Mouse (Mus musculus) forebrain, embryonic 12.5 days (tissue): ENCODE data around the gene Egf. TPM values are rescaled to one million over a fixed set of nuclear protein-coding genes. Genes with fewer than 3 reads are reported as not detected.

Experiments used
- ATAC-seq: fragments of 200-750 bp; cut with Nextera tagmentation; 2 replicates; pipeline ENCODE4 v1.8.0; 2017; ENCODE audit warnings: moderate TSS enrichment; ENCODE audit not compliant: low FRiP score
- H3K27ac ChIP-seq: fragments of 300-500 bp; sonication (generic); 2 replicates; pipeline ENCODE4 v1.5.1; 2016; ENCODE audit warnings: mild to moderate bottlenecking
- H3K27me3 ChIP-seq: fragments of 300-500 bp; sonication (generic); 2 replicates; pipeline ENCODE4 v1.6.1; 2016; ENCODE audit warnings: mild to moderate bottlenecking
- H3K36me3 ChIP-seq: fragments of 300-500 bp; sonication (generic); replicated peaks from 2 replicates; pipeline ENCODE4 v1.6.1; 2016; ENCODE audit warnings: mild to moderate bottlenecking
- H3K4me1 ChIP-seq: fragments of 300-500 bp; sonication (generic); 2 replicates; pipeline ENCODE4 v1.6.1; 2016
- H3K4me2 ChIP-seq: fragments of 300-500 bp; sonication (generic); 2 replicates; pipeline ENCODE4 v1.6.1; 2016; ENCODE audit warnings: mild to moderate bottlenecking, moderate library complexity
- H3K4me3 ChIP-seq: fragments of 300-500 bp; sonication (generic); replicated peaks from 2 replicates; pipeline ENCODE4 v1.5.1; 2016; ENCODE audit warnings: mild to moderate bottlenecking
- H3K9ac ChIP-seq: fragments of 300-500 bp; sonication (generic); 2 replicates; pipeline ENCODE4 v1.6.1; 2016; ENCODE audit warnings: mild to moderate bottlenecking
- H3K9me3 ChIP-seq: fragments of 300-500 bp; sonication (generic); 2 replicates; pipeline ENCODE4 v1.6.1; 2016
- WGBS: fragments of 180-500 bp; shearing (Covaris S2); methylation state at CpG from one replicate; pipeline ENCODE4 v1.1.7; 2016; 5-methylcytosine and 5-hydroxymethylcytosine counted together
- polyA plus RNA-seq: library from polyadenylated mRNA; unstranded; fragments of >200 nt; fragmentation: Nextera tagmentation; extraction: Ambion mirVana; gene quantifications from 2 replicates; pipeline ENCODE4 v1.2.1, GENCODE M21; 2016

The Egf gene
- polyA plus RNA-seq, 1 experiment from 2014 or later, result 1.6 TPM

GRCm38 (mm10) chr3:129744803-129745202, 10.3 kb downstream of the Egf start:
- Histone ChIP-seq H3K9ac (no peak overlapping the region), H3K4me1 (no peaks in the 10 kb centered on the region), H3K9me3 (no peaks in the 10 kb centered on the region), H3K36me3 (no peaks in the 10 kb centered on the region), H3K4me2 (no peak overlapping the region), H3K27ac (no peak overlapping the region), H3K4me3 (no peak overlapping the region), H3K27me3 (no peaks in the 10 kb centered on the region)
- 53% methylated on average over 8 of the region's 8 CpGs for WGBS
- no peak for ATAC-seq

GRCm38 (mm10) chr3:129742781-129743180, 12.3 kb downstream of the Egf start:
- H3K4me1 ChIP-seq, result peaks cover 5% of the 10 kb centered on the region; the same call in 1 of the 2 replicates
- H3K4me2 ChIP-seq, result no peak overlapping the region
- no peaks in the 10 kb centered on the region for H3K36me3 ChIP-seq
- no peak overlapping the region for H3K4me3 ChIP-seq
- no peak for ATAC-seq
- no peaks in the 10 kb centered on the region for H3K27me3 ChIP-seq
- 84% methylated on average over 6 of the region's 6 CpGs for WGBS
- H3K9me3 ChIP-seq, result no peaks in the 10 kb centered on the region
- H3K27ac ChIP-seq, result no peak overlapping the region
- H3K9ac ChIP-seq, result no peak overlapping the region

- peaks cover 5% of the 10 kb centered on the region; the same call in 1 of the 2 replicates for H3K4me1 ChIP-seq
- H3K27ac ChIP-seq, result no peak overlapping the region
- H3K4me2 ChIP-seq, result no peak overlapping the region
- no peaks in the 10 kb centered on the region for H3K36me3 ChIP-seq
- WGBS, result 36% methylated on average over 16 of the region's 16 CpGs
- peak; percentile 63; the same call in 1 of the 2 replicates for ATAC-seq
- H3K4me3 ChIP-seq, result no peak overlapping the region
- no peak overlapping the region for H3K9ac ChIP-seq
- H3K9me3 ChIP-seq, result no peaks in the 10 kb centered on the region
- H3K27me3 ChIP-seq, result no peaks in the 10 kb centered on the region
Observed at GRCm38 (mm10) chr3:129738291-129739183, 16.6 kb downstream of the Egf start.

- Histone ChIP-seq H3K36me3 (no peaks in the 10 kb centered on the region), H3K4me3 (no peak overlapping the region), H3K27me3 (no peaks in the 10 kb centered on the region), H3K4me1 (no peaks in the 10 kb centered on the region), H3K9me3 (no peaks in the 10 kb centered on the region), H3K9ac (no peak overlapping the region), H3K4me2 (no peak overlapping the region), H3K27ac (no peak overlapping the region)
- WGBS, result 80% methylated on average over 6 of the region's 6 CpGs
- ATAC-seq, result no peak
Observed at GRCm38 (mm10) chr3:129731636-129732035, 23.5 kb downstream of the Egf start.

GRCm38 (mm10) chr3:129730426-129730825, 24.7 kb downstream of the Egf start:
- no peak overlapping the region for H3K4me3 ChIP-seq
- H3K27ac ChIP-seq, result no peak overlapping the region
- H3K9me3 ChIP-seq, result no peaks in the 10 kb centered on the region
- no peaks in the 10 kb centered on the region for H3K27me3 ChIP-seq
- H3K9ac ChIP-seq, result no peak overlapping the region
- no peak for ATAC-seq
- no peaks in the 10 kb centered on the region for H3K36me3 ChIP-seq
- WGBS, result 27% methylated on average over 8 of the region's 8 CpGs
- H3K4me1 ChIP-seq, result 0 out of 2 replicates have a peak, but pooled peaks cover 3% of the 10 kb centered on the region
- no peak overlapping the region for H3K4me2 ChIP-seq

- Histone ChIP-seq H3K4me3 (no peak overlapping the region), H3K27ac (no peak overlapping the region), H3K4me1 (0 out of 2 replicates have a peak, but pooled peaks cover 3% of the 10 kb centered on the region), H3K9ac (no peak overlapping the region), H3K9me3 (no peaks in the 10 kb centered on the region), H3K36me3 (no peaks in the 10 kb centered on the region), H3K4me2 (no peak overlapping the region), H3K27me3 (no peaks in the 10 kb centered on the region)
- ATAC-seq, result no peak
- 78% methylated on average over 5 of the region's 5 CpGs for WGBS
Observed at GRCm38 (mm10) chr3:129729916-129730315, 25.2 kb downstream of the Egf start.

- Histone ChIP-seq H3K36me3 (no peaks in the 10 kb centered on the region), H3K4me3 (peak overlapping the region; percentile 52), H3K4me1 (peaks cover 8% of the 10 kb centered on the region), H3K4me2 (peak overlapping the region; percentile 40), H3K9ac (no peak overlapping the region), H3K27ac (no peak overlapping the region), H3K9me3 (no peaks in the 10 kb centered on the region), H3K27me3 (no peaks in the 10 kb centered on the region)
- WGBS, result 77% methylated on average over 5 of the region's 5 CpGs
- ATAC-seq, result peak; percentile 27
Observed at GRCm38 (mm10) chr3:129725592-129725991, 29.5 kb downstream of the Egf start.

GRCm38 (mm10) chr3:129724961-129725501, 30.1 kb downstream of the Egf start:
- Histone ChIP-seq H3K4me3 (peak overlapping the region; percentile 52), H3K9ac (peak overlapping the region; percentile 55), H3K36me3 (no peaks in the 10 kb centered on the region), H3K27ac (peak overlapping the region; percentile 64), H3K27me3 (no peaks in the 10 kb centered on the region), H3K4me1 (peaks cover 8% of the 10 kb centered on the region), H3K9me3 (no peaks in the 10 kb centered on the region), H3K4me2 (peak overlapping the region; percentile 62)
- 0% methylated on average over 24 of the region's 24 CpGs for WGBS
- peak; percentile 97 for ATAC-seq

GRCm38 (mm10) chr3:129724505-129724904, 30.6 kb downstream of the Egf start:
- Histone ChIP-seq H3K9me3 (no peaks in the 10 kb centered on the region), H3K4me3 (peak overlapping the region; percentile 52), H3K4me2 (peak overlapping the region; percentile 62), H3K36me3 (no peaks in the 10 kb centered on the region), H3K27me3 (no peaks in the 10 kb centered on the region), H3K9ac (peak overlapping the region; percentile 55), H3K4me1 (peaks cover 8% of the 10 kb centered on the region), H3K27ac (no peak overlapping the region)
- peak; percentile 57 for ATAC-seq
- 65% methylated on average over 5 of the region's 5 CpGs for WGBS

GRCm38 (mm10) chr3:129723311-129723710, 31.8 kb downstream of the Egf start:
- Histone ChIP-seq H3K4me2 (no peak overlapping the region), H3K27ac (no peak overlapping the region), H3K36me3 (no peaks in the 10 kb centered on the region), H3K4me1 (peaks cover 8% of the 10 kb centered on the region), H3K9me3 (no peaks in the 10 kb centered on the region), H3K4me3 (no peak overlapping the region), H3K9ac (no peak overlapping the region), H3K27me3 (no peaks in the 10 kb centered on the region)
- ATAC-seq, result no peak
- 65% methylated on average over 4 of the region's 4 CpGs for WGBS

GRCm38 (mm10) chr3:129714542-129715145, 40.5 kb downstream of the Egf start:
- no peaks in the 10 kb centered on the region for H3K4me1 ChIP-seq
- WGBS, result 76% methylated on average over 15 of the region's 15 CpGs
- H3K36me3 ChIP-seq, result no peaks in the 10 kb centered on the region; the same call in 1 of the 2 replicates
- no peak overlapping the region for H3K27ac ChIP-seq
- H3K4me2 ChIP-seq, result no peak overlapping the region
- H3K9me3 ChIP-seq, result no peaks in the 10 kb centered on the region
- no peak overlapping the region for H3K4me3 ChIP-seq
- no peak for ATAC-seq
- H3K9ac ChIP-seq, result no peak overlapping the region
- no peaks in the 10 kb centered on the region for H3K27me3 ChIP-seq

GRCm38 (mm10) chr3:129708157-129708556, 47.0 kb downstream of the Egf start:
- H3K9me3 ChIP-seq, result no peaks in the 10 kb centered on the region

More at GRCm38 (mm10) chr3:129708157-129708556, 47.0 kb downstream of the Egf start:
- no peaks in the 10 kb centered on the region for H3K36me3 ChIP-seq
- no peaks in the 10 kb centered on the region for H3K27me3 ChIP-seq
- H3K9ac ChIP-seq, result no peak overlapping the region
- no peak overlapping the region for H3K4me2 ChIP-seq
- no peak overlapping the region for H3K27ac ChIP-seq
- WGBS, result 30% methylated on average over 5 of the region's 5 CpGs
- no peaks in the 10 kb centered on the region for H3K4me1 ChIP-seq
- ATAC-seq, result no peak
- H3K4me3 ChIP-seq, result no peak overlapping the region
